8 mouse cellular contexts compared by ENCODE assay signal in genomic region chr1:75168472-75169464, GRCm38 (mm10). TPM values are rescaled to one million over a fixed set of nuclear protein-coding genes. Genes with fewer than 3 reads are reported as not detected.
DNase-seq lines count a peak whose midpoint lies in the region; ATAC-seq lines count a peak whose summit lies in the region.

TSS of gene Zfand2b (plus strand) at chr1:75168646.

- under 1% methylated on average over 55 of the region's 59 CpGs for WGBS in hindbrain, embryonic 11.5 days

- peak; percentile 98 for DNase-seq in Muller cell, postnatal 12 days (ENCODE audit: inconsistent ontology term)
- peak; percentile 97 for DNase-seq in cerebellum, adult 9-11 months
- DNase-seq in frontal cortex, adult 2 months (ENCODE audit: extremely low spot score in 1 of 2, low spot score in 1 of 2), result peak; percentile 87 to 96
- DNase-seq in hindbrain, embryonic 11.5 days (ENCODE audit: low spot score), result peak; percentile 95
- peak; percentile 93 for DNase-seq in layer of hippocampus, postnatal 10 days (ENCODE audit: low spot score in 2 of 2)
- DNase-seq in lung, postnatal 10 days, result peak; percentile 98
- peak; percentile 97 for DNase-seq in ovary, postnatal 36 days (ENCODE audit: low spot score)
- peak; percentile 99 for DNase-seq in thymus, postnatal 25 days

- ATAC-seq in hindbrain, embryonic 11.5 days (ENCODE audit: low FRiP score), result peak; percentile 99

- peak within 1 kb of the TSS; percentile 68 for H3K4me3 ChIP-seq in hindbrain, embryonic 11.5 days (ENCODE audit: low read depth, low read length)

- H3K9ac ChIP-seq in hindbrain, embryonic 11.5 days (ENCODE audit: low read depth, low read length), result peak within 1 kb of the TSS; percentile 68

- no peaks in the 10 kb centered on the region for H3K9me3 ChIP-seq in hindbrain, embryonic 11.5 days (ENCODE audit: control insufficient read depth, low read length)

- no peaks in the 10 kb centered on the region for H3K27me3 ChIP-seq in hindbrain, embryonic 11.5 days (ENCODE audit: control insufficient read depth, insufficient read depth, low read length)

- H3K36me3 ChIP-seq in hindbrain, embryonic 11.5 days (ENCODE audit: control insufficient read depth, insufficient read depth, low read length), result 0 out of 2 replicates have a peak, but pooled peaks cover 2% of the 10 kb centered on the region

- H3K27ac ChIP-seq in hindbrain, embryonic 11.5 days (ENCODE audit: low read depth, low read length), result peak within 1 kb of the TSS; percentile 79

- peak within 1 kb of the TSS; percentile 51 for H3K4me2 ChIP-seq in hindbrain, embryonic 11.5 days (replicated peaks; ENCODE audit: low read depth, low read length)

- H3K4me1 ChIP-seq in hindbrain, embryonic 11.5 days (replicated peaks; ENCODE audit: control insufficient read depth, insufficient read depth, low read length), result 0 out of 2 replicates have a peak, but pooled peaks cover 4% of the 10 kb centered on the region

RNA-seq across cellular contexts. Expression of gene Zfand2b, which starts in this region (rescaled TPM):
- 55.1 and 56.5 TPM in 2 replicates for polyA plus RNA-seq in frontal cortex, adult 2 months (2012; rRNA removed)
- polyA plus RNA-seq in hindbrain, embryonic 11.5 days (2014; fragmentation: Nextera tagmentation; extraction: Ambion mirVana), result 37.4 and 37.7 TPM in 2 replicates
- total RNA-seq in layer of hippocampus, postnatal 10 days (2021), result 10 to 100 TPM; 25.5 to 27.3 TPM

Comparison
In these comparisons a context has a peak if more than half of its experiments do, and no peak if none do; other contexts are left out.
1. Peak in every context shown above with its lines: DNase-seq, ATAC-seq, H3K4me3 ChIP-seq and H3K27ac ChIP-seq.